Mouse (Mus musculus) testis, adult 2 months (tissue): ENCODE data around the gene Fam71e1.

Source experiments
- CTCF ChIP-seq: fragments of 200-500 bp; IDR thresholded peaks from 2 replicates; pipeline ENCODE4 v1.5.1; 2012; ENCODE audit warnings: low read depth, mild to moderate bottlenecking, inconsistent platforms, low read length, moderate library complexity; ENCODE audit not compliant: control insufficient read depth, insufficient read depth, insufficient replicate concordance
- POLR2A ChIP-seq: fragments of 200-500 bp; IDR thresholded peaks from 2 replicates; pipeline ENCODE4 v1.6.1; 2012; ENCODE audit warnings: low read depth, mild to moderate bottlenecking, inconsistent platforms, low read length, moderate library complexity; ENCODE audit not compliant: control insufficient read depth

DNA sequence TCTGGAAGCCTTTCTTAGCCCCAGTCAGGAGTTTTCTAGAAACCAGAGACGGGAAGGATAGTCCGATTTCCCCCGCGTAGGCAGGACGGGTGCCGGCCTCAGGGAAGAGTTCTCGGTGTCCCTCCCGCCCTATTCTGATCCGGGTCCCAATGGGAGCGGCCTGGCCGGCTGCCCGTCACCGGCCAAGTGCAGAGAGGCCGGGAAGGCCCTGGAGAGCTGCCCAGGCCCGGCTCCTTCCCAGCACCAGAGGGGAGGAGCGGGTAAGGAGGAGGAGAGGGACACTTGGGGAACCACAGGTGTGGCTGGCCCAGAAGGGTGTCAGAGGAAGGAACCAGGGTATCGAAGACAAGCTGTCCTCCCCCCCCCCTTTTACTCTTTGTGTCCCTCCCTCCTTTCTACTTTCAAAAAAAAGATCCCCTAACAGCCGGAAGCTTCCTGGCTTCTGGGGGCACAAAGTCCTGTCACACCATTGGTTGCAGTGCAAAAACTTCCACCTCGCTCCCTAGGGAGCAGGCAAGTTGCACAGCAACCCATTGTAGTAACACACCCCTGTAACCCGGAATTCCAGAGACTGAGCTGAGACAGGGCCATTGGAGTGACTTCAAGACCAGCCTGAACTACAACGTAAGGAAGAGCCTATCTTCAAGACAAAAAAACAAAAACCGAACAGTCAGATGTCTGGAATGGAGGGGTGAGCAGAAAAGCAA is 28.9 kb downstream of the Fam71e1 start:
- no peak for TF ChIP-seq CTCF
- no peak for TF ChIP-seq POLR2A
